Mouse (Mus musculus) MEL (cell line): ENCODE results near the gene Mei1.

ENCODE experiments used
- CTCF ChIP-seq, 3 experiments: IDR thresholded peaks in 2 of 3; conservative IDR thresholded peaks in 1 of 3; 2 replicates each; pipeline ENCODE4 v1.5.1; 2011 to 2012; ENCODE audit warnings: low read length in 3 of 3, low read depth in 2 of 3, mild to moderate bottlenecking in 2 of 3, improper control_type of control experiment in 1 of 3, inconsistent platforms in 1 of 3, mixed read lengths in 1 of 3, moderate library complexity in 1 of 3; ENCODE audit not compliant: control insufficient read depth in 1 of 3, insufficient read depth in 1 of 3, poor library complexity in 1 of 3, severe bottlenecking in 1 of 3
- MAX ChIP-seq: IDR thresholded peaks from 2 replicates; pipeline ENCODE4 v1.6.1; 2011; ENCODE audit warnings: low read length, improper control_type of control experiment
- POLR2A ChIP-seq, 2 experiments: IDR thresholded peaks; 2 replicates each; pipeline ENCODE4 v1.6.1; 2011 to 2012; ENCODE audit warnings: low read length in 2 of 2, mild to moderate bottlenecking in 2 of 2, control low read depth in 1 of 2, improper control_type of control experiment in 1 of 2, low read depth in 1 of 2, moderate library complexity in 1 of 2; ENCODE audit not compliant: control insufficient read depth in 1 of 2, insufficient read depth in 1 of 2, poor library complexity in 1 of 2
- POLR2AphosphoS2 ChIP-seq: IDR thresholded peaks from 2 replicates; pipeline ENCODE4 v1.6.1; 2011; ENCODE audit warnings: low read length, improper control_type of control experiment

- TF ChIP-seq POLR2A (IDR thresholded peaks at IDR 0.05; ENCODE audit: control insufficient read depth in 1 of 2, insufficient read depth in 1 of 2, low read depth in 1 of 2, low read length in 2 of 2, poor library complexity in 1 of 2) (no peak), POLR2AphosphoS2 (no peak), MAX (no peak), CTCF (IDR thresholded peaks at IDR 0.05 in 2 of 3, conservative IDR thresholded peaks at IDR 0.05 in 1 of 3; ENCODE audit: control insufficient read depth in 1 of 3, insufficient read depth in 1 of 3, low read depth in 2 of 3, low read length in 3 of 3, poor library complexity in 1 of 3, severe bottlenecking in 1 of 3) (no peak; a peak in 1 of 6 replicates)
These were observed 11.4 kb downstream of the Mei1 start for GRCm38 (mm10) chr15:82081161-82081560.
